Mouse (Mus musculus): ENCODE results near the gene 2310011J03Rik. TPM values are rescaled to one million over a fixed set of nuclear protein-coding genes. Genes with fewer than 3 reads are reported as not detected.

2310011J03Rik gene
- total and polyA plus RNA-seq, 3 experiments: 65.7 to 81.5 TPM; not detected in 1

DNA sequence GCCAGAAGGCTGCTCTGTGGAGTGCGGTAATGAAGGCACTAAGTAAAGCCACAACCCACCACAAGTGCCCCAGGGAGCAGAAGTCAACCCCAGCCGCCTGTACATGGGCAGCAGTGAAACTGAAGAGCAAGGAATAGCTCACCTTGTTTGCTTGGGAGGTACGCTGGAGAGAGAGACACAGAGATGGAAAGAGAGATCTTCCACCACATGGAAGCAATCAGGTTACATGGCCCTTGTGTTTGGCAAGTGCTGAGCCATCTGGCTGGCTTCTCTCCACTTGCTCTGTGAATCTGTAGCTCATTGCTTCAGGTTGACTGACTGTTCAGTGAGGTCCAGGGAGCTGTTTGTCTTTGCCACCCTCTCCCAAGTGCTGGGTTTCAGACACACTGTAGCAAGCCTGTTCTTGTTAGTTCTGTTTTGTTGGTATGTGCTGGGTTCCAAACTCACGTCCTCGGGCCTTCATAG is 12.2 kb upstream of the 2310011J03Rik start:
- H3K4me1 ChIP-seq (ENCODE audit: control insufficient read depth in 1 of 2, insufficient read depth in 2 of 2, low read length in 2 of 2): peaks cover 14 to 25% of the 10 kb centered on the region in 2 experiments

DNA sequence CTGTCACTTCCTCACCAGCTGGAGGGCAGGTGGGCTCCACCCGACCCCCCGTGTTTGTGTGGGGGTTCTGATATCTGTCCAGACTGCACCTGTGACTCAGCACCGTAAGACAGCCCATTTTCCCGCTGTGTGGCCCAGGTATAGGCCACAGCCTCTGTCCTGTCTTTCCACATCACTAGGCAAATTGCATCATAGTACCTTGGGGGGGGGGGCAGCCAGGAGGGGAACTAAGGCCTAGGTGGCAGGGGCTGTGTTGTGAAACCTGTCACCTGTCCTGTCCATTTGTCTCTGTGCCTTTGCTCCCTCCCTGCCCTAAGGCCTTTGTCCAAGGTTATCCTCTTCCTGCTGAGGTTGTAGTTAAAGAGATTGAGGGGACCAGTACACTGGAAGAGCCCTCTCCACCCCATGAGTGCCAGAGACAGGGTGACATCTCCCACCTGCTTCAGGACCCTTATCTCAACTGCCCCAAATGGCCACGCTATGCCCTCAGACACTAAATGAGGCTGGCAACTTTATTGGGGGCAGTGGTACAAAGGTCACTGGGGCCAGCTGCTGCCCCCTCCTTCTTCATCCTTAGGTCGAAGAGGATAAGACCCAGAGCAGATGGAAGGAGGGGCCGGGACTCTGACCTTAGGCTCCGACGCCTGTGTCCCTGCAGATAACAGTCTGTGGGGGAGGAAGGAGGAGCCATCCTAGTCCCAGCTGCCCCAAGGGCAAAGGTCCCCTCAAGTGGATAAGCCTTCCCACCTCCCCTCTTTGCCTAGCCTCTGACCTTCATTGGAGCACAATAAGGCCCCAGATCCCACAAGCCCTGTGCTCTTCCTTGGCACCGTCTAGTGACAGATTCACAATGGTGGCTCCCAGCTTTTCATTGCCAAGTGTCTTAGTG is 11.5 kb upstream of the 2310011J03Rik start:
- Histone ChIP-seq H3K27me3 (ENCODE audit: control insufficient read depth in 1 of 2, insufficient read depth in 2 of 2, low read length in 2 of 2) (no peaks in the 10 kb centered on the region), H3K79me2 (ENCODE audit: control insufficient read depth, insufficient read depth, low read length, poor library complexity) (peaks cover 2% of the 10 kb centered on the region; the same call in 1 of the 2 replicates), H3K9ac (ENCODE audit: control insufficient read depth, low read depth, low read length, poor library complexity, severe bottlenecking) (peak overlapping the region; percentile 6; the same call in 1 of the 2 replicates), H3K4me3 (ENCODE audit: control insufficient read depth in 1 of 2, insufficient read depth in 1 of 2, low read depth in 2 of 2, low read length in 2 of 2) (no peak overlapping the region; a peak in 1 of 4 replicates), H3K36me3 (ENCODE audit: control insufficient read depth in 1 of 2, insufficient read depth in 2 of 2, low read length in 2 of 2) (peaks cover 0 to 22% of the 10 kb centered on the region in 2 experiments; a peak in 3 of 4 replicates), H3K4me1 (ENCODE audit: control insufficient read depth in 1 of 2, insufficient read depth in 2 of 2, low read length in 2 of 2) (peaks cover 14 to 25% of the 10 kb centered on the region in 2 experiments), H3K27ac (ENCODE audit: control insufficient read depth, low read depth, low read length) (peak overlapping the region; percentile 30; the same call in 1 of the 2 replicates), H3K9me3 (replicated peaks; ENCODE audit: insufficient read depth, low read length) (no peaks in the 10 kb centered on the region)
- DNase-seq (ENCODE audit: low read depth, low spot score): peak; percentile 38
- TF ChIP-seq KAT2A (conservative IDR thresholded peaks at IDR 0.05; ENCODE audit: low read depth, low read length) (no peak), ETS1 (IDR thresholded peaks at IDR 0.05; ENCODE audit: low read depth, low read length) (peak; percentile 33; the same call in 1 of the 2 replicates), TAL1 (IDR thresholded peaks at IDR 0.05; ENCODE audit: low read length) (peak; percentile 75), GATA1 (IDR thresholded peaks at IDR 0.05; ENCODE audit: low read depth, low read length) (peak; percentile 20; the same call in 1 of the 2 replicates), EP300 (IDR thresholded peaks at IDR 0.05; ENCODE audit: low read depth in 1 of 2, low read length in 2 of 2) (peak in 1 of 2 experiments; percentile 44; a peak in 2 of 4 replicates), MEF2A (IDR thresholded peaks at IDR 0.05; ENCODE audit: extremely low read depth, insufficient replicate concordance, low read depth, low read length, poor library complexity, severe bottlenecking) (no peak), TCF12 (IDR thresholded peaks at IDR 0.05; ENCODE audit: low read depth, low read length) (peak; percentile 52; the same call in 1 of the 2 replicates)

More for the DNA sequence above, 12.2 kb upstream of the 2310011J03Rik start:
- H3K27me3 ChIP-seq (ENCODE audit: control insufficient read depth in 1 of 2, insufficient read depth in 2 of 2, low read length in 2 of 2): no peaks in the 10 kb centered on the region
- H3K9ac ChIP-seq (ENCODE audit: control insufficient read depth, low read depth, low read length, poor library complexity, severe bottlenecking): no peak overlapping the region
- H3K27ac ChIP-seq (ENCODE audit: control insufficient read depth, low read depth, low read length): 0 out of 2 replicates have a peak overlapping the region, but pooled peaks have one; percentile 4
- peaks cover 0 to 22% of the 10 kb centered on the region in 2 experiments; a peak in 3 of 4 replicates for H3K36me3 ChIP-seq (ENCODE audit: control insufficient read depth in 1 of 2, insufficient read depth in 2 of 2, low read length in 2 of 2)
- TF ChIP-seq CHD2 (IDR thresholded peaks at IDR 0.05; ENCODE audit: low read length): no peak
- no peak for TF ChIP-seq POLR2A (IDR thresholded peaks at IDR 0.05; ENCODE audit: control insufficient read depth in 1 of 2, insufficient read depth in 1 of 2, low read depth in 1 of 2, low read length in 2 of 2, poor library complexity in 1 of 2)
- no peak for TF ChIP-seq POLR2AphosphoS5 (IDR thresholded peaks at IDR 0.05; ENCODE audit: borderline replicate concordance, low read depth, low read length)
- TF ChIP-seq ELF1 (IDR thresholded peaks at IDR 0.05; ENCODE audit: low read depth, low read length): no peak
- no peak for TF ChIP-seq EP300 (IDR thresholded peaks at IDR 0.05; ENCODE audit: low read depth in 1 of 2, low read length in 2 of 2)
- TF ChIP-seq BHLHE40 (IDR thresholded peaks at IDR 0.05; ENCODE audit: borderline replicate concordance, low read depth, low read length): no peak
- DNase-seq (ENCODE audit: low read depth, low spot score): no peak
- H3K79me2 ChIP-seq (ENCODE audit: control insufficient read depth, insufficient read depth, low read length, poor library complexity): peaks cover 2% of the 10 kb centered on the region; the same call in 1 of the 2 replicates
- no peaks in the 10 kb centered on the region for H3K9me3 ChIP-seq (replicated peaks; ENCODE audit: insufficient read depth, low read length)
- no peak overlapping the region for H3K4me3 ChIP-seq (ENCODE audit: control insufficient read depth in 1 of 2, insufficient read depth in 1 of 2, low read depth in 2 of 2, low read length in 2 of 2)

Data from MEL (cell line).